Mouse (Mus musculus) cerebellum, postnatal 4 days (tissue): Measurements from ENCODE around the gene Aars.

ENCODE experiments used
- DNase-seq, 2 experiments: peaks; one replicate each; pipeline ENCODE4 v3.0.0; 2022; ENCODE audit warnings: low spot score in 2 of 2, mixed read lengths in 1 of 2

Aars gene

DNA sequence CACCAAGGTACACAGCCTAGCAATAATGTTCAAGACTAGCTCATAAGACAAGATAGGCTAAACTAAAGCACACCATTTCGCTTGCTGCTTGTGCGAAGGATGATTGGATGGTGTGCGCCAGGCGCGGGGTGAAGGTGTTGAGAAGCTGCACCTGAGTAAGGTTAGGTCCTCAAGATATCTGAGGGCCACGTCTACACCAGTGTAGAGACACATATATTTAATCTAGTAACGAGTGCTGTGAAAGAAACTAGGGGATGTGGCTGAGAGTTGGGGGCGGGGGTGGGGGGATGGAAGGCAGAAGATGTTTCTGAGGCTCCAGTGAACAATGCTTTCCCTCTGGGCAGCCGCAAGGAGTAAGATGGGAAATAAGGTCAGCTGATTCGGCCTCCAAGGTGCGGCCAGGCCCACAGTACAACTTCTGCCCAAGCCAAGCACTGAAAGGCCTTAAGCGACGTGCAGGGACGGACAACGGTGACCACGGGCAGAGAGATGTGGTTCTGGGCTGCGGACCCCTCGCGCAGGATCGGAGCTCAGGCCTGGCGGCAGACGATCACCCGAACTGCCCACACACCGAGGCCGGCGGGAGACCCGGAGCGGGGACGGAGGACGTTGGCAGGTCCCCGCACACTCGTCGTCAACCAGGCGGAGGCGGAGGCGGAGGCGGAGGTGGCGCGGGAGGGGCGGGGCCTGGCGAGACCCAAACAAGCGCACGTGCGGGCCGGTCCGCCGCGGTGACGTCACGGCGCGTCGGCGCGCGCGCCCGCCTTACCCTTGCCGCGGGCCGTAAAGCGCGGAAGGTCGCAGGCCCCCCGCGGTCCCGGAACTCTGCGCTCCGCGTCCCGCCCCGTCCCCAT lies 61.1 kb downstream of the Aars start, which contains the start of gene Pdpr:
Pdpr (plus strand) TSS at position 766 of the 854 bp plus-strand sequence.
- peak; percentile 84 to 96 for DNase-seq

DNA sequence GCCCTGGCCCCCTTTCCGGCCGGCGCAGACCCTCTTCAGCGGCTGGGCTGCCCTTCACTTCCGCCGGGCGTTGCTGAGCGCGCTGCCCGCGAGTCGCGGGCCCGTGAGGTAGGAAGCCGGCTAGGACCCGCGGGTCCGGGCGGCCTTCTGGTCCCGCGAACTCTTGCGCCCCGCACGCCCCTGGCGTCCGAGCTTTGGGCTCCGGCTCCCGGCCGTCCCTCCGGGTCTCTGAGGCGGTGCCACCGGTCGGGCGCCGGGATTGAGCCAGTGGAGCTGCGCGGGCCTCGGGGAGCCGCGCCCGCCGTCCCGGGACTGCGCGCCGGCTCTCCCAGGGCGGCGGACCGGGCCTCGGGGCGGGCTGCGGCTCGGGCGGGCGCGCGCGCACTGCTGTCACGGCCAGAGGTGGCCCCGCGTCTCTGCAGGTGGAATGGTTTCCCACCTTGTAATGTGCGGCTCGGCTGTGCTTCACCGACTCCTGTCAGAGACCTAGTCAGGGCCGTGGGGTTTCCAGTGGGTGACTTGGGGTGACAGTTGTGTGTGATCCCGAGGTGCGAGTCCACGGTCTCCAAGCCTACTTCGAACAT lies 61.9 kb downstream of the Aars start:
- DNase-seq, result peak in 1 of 2 experiments; percentile 13
